Mouse (Mus musculus): ENCODE measurements at regions not wholly inside any gene's neighbourhood (a gene's known extent, or its start where the extent isn't known, plus 50 kb on each side); places are given as distances from the start of the nearest gene placed in this dataset.

DNA sequence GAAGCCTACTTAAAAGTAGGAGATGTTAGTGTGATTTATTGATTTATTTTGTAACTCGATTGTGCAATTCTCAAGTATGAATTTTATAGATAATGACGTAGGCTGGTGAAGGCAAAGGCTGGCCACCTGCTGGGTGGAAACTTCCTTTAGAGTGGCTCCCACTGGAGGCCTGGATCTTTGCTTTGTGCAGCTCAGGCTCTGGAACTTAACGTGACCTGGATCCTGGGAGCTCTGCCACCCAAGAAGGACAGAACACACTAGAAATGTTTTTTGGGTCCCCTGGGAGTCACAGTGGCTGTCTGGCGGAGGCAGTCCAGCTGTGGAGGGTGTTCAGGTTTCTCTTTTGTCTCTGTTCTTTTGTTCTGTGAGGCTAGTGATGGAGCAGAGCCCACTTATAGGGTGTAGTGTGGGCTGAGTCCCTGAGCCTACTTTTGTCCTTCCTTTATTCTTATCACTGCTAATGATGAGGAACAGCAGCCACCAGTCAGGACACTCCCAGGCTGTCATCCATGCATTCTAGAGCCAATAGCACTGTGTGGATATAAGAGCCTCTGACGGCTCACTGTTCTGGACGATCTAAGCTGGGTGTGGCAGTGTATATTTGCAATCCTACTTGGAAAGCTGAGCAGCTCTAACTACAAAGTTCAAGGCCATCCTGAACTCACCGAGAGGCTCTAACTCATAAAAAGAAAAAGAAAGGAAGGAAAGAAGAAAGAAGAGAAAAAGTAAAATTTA is 82.3 kb downstream of the Snrpe start:
- no peak for TF ChIP-seq CTCF (IDR thresholded peaks at IDR 0.05; ENCODE audit: insufficient read depth, low read depth, low read length)
- TF ChIP-seq POLR2A (IDR thresholded peaks at IDR 0.05; ENCODE audit: insufficient read depth, low read depth, low read length): no peak

Measured in olfactory bulb, adult 2 months (tissue).